Mouse (Mus musculus) telencephalon, adult 2 months (tissue): ENCODE measurements around the gene Ankrd35.
"Not testable (repeated sequence)": the region's sequence is repeated elsewhere in the genome, so short reads cannot be mapped to it uniquely, and the experiment has no call there.

ENCODE experiments used
- DNase-seq: peaks from one replicate; pipeline ENCODE4 v3.0.0-alpha.2; 2011; ENCODE audit warnings: low read depth, low spot score

Ankrd35 gene

DNA sequence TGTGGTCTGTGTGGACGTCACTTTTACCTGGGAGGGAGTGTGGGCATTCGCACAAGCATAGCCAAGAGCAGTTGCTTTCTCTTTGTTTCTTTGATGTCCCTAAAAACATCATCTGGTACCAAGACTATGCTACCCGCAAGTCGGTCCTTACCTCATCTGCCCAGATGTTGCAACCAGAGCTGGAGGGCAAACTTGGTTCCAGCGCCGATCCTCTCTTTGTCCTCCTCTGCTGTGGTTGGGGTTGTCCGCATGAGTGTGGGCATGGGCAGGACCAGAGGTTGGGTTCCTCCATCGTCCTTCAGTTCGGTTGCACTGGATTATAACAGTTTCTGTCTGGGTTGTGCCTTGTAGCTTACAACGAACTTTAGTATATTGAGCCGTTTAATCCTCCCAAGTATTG is 36.3 kb downstream of the Ankrd35 start:
- no peak for DNase-seq

DNA sequence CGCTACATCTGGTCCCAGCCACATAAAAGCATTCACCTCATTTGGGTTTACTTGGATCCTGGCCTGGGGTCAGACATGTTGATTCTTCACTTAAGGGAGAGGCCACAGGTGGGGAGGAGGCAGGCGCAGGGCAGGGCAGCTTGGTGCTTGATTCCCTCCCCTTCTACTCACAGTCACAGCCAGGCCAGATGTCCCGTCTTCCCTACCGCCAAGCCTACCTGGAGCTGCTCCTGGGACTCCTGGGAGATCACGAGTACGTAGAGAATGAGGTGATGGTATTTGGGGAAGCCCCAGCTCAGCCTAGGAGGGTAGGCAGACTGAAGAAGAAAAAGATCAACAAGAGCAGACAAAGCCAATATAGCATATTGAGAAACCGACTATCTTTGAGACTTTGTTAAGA is 37.1 kb downstream of the Ankrd35 start:
- no peak for DNase-seq

DNA sequence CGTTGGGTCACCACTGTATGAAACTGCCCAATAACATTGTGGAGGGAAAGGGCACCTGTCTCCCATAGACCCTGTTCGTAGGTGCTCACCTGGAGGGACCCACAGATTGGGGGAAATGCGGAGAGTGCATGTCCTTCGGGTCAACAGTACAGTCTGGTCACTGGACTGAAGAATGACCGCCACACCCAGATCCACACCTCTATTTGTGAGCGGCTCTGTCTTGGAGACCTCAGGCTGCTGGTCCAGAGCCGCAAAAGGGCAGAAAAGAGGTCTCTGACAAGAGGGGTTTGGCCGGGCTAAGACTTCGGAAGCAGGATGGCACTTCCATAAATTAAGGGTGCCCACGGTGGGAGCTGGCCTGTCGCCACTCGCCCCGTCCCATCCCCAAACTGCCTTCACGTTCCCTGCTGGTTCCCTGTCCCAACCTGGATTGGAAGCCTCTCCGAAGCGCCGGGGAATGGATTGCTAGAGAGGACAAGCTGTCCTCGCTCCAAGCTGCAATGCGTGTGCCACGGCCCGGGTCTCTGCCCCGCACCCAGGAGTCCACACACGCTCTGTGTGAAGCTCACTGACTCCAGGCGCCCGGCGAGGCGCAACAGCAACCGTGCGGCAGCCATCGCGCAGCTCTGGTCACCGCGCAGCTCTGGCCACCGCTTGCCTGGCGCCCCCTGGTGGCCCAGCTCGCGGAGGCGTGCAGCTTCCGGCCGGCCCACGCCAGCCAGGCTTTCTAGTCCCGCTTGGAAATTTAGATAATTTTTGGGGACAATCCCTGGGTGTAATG is 38.2 kb downstream of the Ankrd35 start, which contains the start of gene Nudt17:
TSS of gene Nudt17 (minus strand) at position 660 of the 781 bp plus-strand sequence.
- no peak for DNase-seq

DNA sequence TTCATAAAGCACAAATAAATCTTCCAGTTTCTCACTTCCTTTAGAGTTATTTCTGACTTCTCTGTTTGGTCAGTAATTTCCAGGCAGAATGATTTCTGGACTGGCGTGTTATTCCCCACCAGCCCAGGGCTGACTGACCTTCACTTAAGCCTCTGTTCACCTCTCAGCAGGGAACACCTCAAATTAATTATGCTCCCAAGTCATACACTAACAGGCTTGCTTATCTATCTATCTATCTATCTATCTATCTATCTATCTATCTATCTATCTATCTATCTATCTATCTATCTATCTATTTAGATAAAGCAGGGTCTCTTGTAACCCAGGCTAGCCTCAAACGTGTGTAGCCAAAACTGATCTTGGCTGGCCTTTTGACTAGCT is 38.7 kb downstream of the Ankrd35 start:
- no peak for DNase-seq

DNA sequence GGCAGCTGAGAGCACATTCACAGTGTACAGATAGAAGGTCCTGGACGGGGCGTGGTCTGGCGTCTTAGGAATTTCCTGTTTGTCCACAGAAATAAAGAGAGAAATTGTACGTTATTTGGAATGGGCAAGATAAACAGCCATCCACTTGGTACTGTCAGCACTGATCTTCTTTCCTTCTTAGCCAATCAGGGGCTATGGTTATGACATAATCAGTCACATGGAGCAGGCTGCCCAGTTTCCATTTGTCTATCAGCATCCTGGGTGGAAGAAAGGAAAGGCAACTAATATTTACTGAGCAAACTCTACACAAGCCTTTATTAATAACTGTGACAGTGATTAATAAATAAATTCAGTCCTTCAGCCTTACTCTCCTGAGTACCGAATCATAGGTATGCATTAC is 44.4 kb downstream of the Ankrd35 start:
- DNase-seq, result no peak

DNA sequence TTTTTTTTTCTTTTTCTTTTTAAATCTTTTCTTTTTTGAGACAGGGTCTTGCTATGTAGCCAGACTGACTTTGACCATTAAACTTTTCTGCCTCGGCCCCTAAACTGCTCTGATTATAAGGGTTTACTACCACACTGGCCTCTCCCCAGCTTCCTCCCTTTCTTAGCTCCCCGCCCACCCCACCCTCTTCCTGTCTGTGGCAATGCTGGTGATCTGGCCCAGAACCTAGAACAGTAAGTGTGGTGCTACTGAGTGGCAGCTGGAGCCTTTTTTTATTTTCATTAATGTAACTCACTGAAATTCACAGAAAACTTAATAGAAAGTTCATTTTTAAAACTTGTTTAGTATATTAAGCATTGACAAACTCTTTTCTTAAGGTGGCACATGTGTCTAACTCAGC is 45.9 kb downstream of the Ankrd35 start:
- DNase-seq, result no peak

DNA sequence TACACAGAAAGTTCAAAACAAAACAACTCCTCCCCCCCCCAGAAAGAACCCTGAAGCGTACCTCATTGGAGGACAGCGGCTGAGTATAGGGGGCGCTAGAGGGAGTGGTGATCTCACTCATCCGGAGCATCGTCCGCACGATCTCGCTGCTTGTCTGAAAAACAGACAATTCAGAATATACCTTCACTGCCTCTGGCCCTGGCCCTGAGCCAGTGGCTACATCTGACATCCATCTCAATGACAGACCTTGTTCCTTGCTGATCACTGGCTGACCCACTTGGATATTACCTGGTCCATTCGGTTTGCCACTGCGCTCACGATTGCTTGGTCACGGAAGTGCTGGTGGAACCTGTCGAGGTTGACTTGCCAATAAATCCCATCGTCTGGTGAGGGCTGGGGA is 49.2 kb downstream of the Ankrd35 start:
- no peak for DNase-seq

DNA sequence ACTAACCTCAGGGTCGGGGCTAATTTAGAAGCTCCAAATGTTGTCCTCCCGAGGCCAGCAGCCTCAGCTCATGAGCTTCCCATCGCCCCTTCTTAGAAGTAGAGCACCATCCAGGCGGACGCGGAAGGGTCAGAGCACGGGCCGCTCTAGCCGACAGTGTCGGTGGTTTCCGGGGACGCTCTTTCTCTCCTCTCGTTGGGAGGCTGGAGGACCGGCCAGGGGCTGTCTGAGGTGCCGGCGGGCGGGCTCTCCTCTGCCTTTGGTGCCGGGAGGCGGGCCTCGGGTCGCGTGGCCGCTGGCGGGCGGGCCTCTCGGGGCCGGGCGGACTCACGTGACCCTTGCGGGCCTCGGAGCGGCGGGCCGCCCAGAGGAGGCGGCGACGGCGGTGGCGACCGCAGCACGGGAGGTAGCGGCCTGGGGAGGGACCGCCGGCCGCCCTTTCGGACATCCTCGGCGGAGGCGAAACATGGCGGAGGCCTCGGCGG is 57.5 kb downstream of the Ankrd35 start, which contains the start of the genes Polr3c and Rnf115:
TSS of gene Polr3c (minus strand) at position 286 of the 485 bp plus-strand sequence.
TSS of gene Rnf115 (plus strand) at position 322 of the 485 bp plus-strand sequence.
- DNase-seq, result peak; percentile 93

DNA sequence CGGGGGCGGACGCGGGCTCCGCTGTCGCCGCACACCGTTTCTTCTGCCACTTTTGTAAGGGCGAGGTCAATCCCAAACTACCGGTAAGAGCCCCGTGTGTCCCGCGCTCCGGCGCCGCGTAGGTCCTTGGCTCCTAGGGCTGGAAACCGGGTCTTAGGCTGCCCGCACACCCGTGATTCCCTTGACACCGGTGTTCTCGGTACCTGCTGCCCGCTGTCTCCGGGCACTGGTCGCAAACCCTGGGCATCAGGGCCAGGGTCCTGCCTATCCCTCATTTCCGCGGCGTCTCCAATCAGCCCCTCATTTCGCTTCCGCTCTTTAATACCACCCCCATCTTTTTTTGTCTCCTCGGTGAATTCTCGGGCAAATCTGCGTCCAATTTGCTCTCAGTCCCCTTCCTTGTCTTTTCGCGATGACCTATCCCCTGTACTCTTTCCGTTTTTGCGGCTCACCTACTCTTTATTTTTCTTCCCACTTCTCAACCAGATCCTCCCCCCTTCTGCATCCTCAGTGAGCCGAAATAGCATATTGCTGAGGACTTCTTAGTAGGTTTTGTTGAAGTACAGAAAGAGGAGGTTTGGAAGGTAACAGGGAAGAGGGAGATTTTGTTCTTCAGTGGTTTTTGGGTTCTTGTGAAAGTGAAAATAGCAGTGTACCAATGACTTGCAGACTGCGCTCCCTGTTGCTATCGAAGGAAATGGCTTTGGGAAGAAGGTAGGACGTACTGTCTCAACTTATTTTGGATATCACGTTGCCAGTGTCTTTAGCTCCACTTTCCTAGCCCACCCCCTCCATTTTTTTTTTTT is 58.1 kb downstream of the Ankrd35 start:
- peak; percentile 53 for DNase-seq

DNA sequence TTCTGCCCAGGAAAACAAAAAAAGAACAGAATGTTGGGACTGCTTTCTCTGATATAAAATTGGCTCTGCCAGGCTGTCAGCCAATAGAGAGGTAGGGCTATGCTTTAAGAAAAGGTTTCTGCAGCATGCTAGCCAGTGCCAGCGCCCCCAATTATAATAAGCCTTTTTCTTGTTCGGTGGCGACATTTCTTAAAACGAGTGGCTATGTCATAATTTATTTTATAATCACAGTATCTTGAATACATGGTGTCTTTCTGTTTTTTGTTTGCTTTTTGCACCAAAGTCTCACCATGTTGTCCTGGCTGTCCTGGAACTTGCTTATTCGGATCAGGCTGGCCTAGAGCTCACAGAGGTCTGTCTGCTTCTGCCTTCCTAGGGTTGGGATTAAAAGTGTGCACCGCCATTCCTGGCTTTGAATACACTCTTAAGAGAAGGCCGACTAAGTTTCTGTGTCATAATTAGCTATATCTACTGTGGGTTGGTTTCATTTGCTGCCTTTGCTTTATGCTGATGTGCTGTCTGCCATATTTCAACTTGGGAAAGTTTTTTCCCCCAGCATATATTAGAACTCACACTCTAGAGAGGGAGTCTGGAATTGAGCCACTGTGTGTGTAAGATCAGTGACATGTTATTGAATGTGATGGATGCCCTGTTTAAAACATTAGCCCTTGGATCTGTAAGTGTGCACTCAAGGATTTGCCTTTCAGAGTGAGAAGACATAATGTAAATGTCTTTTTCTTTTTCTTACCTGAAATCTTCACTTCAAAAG is 58.9 kb downstream of the Ankrd35 start:
- DNase-seq, result no peak

DNA sequence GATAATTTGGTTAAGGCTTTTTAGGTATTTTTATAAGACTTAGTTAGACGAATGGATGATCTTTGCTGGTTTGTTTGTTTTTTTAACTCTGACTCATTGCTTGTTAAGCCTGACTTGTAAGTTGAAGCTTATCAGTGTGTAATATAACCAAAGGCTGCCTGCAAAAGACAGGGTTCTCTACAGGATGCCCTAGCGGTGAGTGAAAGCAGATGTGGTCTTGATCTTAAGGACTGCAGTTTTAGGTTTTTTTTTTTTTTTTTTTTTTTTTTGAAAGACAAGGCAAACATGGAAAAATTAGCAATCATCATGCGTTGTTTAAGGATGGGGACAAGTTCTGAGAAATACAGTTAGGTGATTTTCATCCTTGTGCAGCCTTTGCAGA is 59.5 kb downstream of the Ankrd35 start:
- no peak for DNase-seq

DNA sequence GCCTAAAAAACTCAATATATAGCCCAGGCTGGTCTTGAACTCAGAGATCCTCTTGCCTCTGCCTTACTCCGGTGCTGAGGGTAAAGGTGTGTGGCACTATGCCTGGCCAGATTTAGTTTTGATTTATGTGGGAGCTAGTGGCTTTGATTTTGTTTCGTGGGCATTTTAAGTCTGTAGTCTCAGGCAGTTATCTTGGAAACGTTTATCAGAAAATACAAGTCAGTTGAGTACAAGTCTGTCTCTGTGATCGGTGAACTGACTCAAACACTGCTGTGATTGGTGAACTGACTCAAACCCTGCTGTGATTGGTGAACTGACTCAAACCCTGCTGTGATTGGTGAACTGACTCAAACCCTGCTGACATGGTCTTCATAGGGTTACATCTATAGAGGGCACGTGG is 60.9 kb downstream of the Ankrd35 start:
- no peak for DNase-seq

DNA sequence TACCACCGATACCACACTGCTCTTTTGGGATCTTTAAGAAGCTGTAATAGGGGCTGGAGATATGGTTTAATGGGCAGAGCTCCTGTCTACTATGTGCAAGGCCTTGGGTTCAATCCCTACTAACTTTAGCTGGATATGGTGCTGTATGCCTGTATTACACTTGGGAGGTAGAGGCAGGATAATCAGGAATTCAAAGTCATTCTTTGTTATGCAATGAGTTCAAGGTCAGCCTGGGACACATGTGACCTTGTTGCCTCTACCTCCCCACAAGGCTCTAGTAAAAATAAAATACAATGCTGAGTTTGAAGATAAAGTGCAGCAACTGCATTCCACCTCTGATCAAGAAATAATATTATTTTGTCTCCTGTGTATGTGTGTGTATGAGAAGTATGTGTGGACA is 64.1 kb downstream of the Ankrd35 start:
- no peak for DNase-seq

DNA sequence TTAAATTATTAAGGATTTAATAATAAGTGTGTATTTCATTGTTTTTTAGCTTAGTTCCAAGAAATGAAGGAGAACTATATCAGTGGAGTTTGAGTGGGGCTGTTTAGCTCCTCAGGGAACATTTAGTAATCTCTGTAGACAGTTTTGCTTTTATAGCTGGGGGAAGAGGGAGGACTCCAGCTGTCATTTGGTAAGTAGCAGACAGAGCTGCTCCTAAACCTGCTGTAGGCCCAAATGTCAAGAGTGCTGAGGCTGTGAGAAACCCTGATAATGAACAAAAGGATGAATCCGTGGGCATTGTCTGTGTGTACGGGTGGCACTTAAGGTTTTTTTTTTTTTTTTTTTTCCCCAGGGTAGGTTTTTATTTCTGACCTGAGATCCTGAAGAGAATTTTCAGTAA is 65.3 kb downstream of the Ankrd35 start:
- DNase-seq, result no peak

DNA sequence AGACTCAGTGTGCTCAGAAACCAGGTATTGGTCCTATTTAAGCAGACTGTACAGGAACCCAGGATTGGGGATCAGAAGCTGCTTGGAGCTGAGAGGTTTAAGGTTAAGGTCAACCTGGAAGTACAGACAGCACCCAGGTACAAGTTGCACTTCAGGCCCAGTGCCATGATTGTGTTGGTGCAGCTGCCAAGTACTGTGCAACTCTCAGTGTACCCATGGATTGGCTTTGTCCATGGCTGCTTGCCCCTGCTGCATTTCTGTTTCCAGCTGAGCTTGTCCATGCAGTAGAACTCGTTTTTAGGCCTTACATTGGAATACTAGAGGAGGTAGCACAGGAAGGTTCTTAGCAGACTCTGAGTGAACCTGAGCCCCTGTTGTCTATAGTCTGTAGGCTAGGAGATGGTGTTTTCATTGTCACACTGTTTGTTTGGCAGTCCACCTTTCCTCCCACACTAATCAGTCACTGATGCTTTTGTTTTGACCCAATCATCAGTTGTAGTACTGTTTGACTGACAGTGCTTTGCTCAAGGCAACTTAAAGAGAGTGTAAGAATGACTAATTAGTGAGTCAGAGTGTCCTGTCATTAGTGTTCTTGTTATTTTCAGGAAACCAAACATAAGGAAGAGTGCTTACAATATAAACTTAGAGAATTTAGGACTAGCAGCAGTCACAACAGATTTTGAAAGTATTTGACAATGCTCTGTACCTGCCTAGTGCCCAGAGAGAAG is 67.2 kb downstream of the Ankrd35 start:
- no peak for DNase-seq

DNA sequence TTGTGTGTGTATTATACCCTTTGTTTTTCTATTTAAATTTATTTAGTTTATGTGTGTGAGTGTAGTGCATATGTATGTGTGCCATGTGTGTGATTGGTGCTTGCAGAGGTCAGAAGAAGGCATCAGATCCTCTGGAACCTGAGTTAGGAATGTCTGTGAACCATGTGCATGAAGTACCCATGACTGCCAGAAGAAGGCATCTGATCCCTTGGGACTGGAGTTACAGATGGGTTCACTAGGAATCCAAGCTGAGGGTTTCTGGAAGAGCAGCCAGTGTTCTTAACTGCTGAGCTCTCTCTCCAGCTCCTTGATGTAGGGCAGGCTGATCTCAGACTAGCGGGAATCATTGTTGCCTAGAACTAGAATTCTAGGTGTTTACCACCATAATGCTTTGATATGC is 68.1 kb downstream of the Ankrd35 start:
- DNase-seq, result no peak

DNA sequence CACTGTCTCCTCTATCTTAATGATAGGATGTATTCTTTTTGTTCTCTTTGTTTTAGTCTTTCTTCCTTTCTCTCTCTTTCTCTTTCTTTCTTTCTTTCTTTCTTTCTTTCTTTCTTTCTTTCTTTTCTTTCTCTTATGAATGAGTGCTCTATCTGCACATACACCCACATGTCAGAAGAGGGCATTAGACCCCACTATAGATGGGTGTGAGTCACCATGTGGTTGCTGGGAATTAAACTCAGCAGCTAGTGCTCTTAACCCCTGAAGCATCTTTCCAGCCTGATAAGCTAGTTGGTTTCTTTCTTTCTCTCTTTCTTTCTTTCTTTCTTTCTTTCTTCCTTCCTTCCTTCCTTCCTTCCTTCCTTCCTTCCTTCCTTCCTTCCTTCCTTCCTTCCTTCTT is 70.3 kb downstream of the Ankrd35 start:
- DNase-seq, result not testable (repeated sequence)
